Mouse (Mus musculus) CD8-positive naive resting alpha-beta T cell, adult 2 months (primary cell): ENCODE results near the gene Fank1.
A peak's percentile ranks its signal among the peaks of the same experiment; 100 is the strongest.

Experiments used
- DNase-seq, 2 experiments: peaks; one replicate each; pipeline ENCODE4 v3.0.0; 2022; ENCODE audit warnings: low read depth in 2 of 2, low spot score in 2 of 2

The Fank1 gene

DNA sequence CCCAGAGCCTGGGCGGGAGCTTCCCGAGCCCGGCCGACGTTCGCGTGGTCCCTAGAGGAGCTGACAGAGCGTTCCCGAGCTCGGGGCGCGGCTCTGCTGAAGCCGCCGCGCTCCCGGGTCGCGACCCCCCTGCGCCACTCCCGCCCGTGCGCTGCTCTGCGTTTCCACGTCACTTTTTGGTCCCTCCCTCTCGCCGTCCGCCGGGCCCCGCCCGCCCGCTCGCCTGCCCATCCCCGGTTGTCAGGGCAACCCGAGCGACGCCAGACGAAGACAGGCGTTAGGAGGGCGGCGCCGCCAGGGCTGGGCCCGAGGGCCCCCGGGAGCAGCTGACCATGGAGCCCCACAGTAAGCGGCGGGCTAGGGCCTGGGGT, at the start of gene Fank1:
TSS of gene Fank1 (plus strand) at position 236 of the 371 bp plus-strand sequence.
- peak; percentile 63 to 73 for DNase-seq

DNA sequence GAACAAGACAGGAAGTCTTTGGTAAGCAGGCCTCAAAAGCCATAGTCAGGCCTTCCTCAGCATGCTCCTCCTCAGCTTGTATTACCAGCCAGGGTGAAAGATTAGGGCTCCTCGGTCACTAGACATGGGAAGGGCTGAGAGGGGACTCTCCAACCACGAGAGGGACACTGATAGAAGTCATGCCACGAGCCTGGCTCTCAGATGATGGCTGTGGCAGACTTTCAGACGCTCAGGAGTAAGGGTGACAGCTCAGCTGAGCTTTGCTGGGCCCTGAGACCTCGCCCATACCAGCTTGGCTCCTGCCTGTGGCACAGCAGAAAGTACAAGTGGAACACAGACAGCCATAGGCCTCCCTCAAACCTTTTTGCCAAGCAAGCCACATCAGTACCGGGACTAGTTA, 49.6 kb upstream of the Fank1 start:
- DNase-seq = no peak

- DNase-seq = no peak
Observed at GRCm38 (mm10) chr7:133729351-133729750, 47.3 kb upstream of the Fank1 start.

GRCm38 (mm10) chr7:133730324-133731191, 46.1 kb upstream of the Fank1 start:
- DNase-seq = no peak

- no peak for DNase-seq
Observed at GRCm38 (mm10) chr7:133731971-133732645, 44.6 kb upstream of the Fank1 start.

DNA sequence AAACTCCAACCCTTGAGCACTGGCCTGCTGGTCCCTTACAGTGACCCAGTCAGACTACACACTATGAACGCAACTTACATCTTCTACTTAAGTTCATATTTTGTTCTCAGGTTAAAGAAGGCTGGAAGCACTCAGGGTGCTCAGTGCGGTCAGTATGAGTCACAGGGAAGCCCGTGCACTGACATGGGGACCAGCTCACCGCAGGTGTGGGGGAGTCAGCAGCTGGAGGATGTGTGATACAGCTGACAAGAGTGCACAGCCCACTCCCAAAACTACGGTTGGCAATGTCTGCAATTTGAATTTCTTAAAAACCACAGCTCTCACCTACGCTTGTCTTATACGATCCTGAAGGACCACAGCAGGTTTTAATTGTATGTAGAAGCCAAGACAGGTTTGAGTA, 36.1 kb upstream of the Fank1 start:
- no peak for DNase-seq

GRCm38 (mm10) chr7:133742530-133743325, 33.9 kb upstream of the Fank1 start:
- no peak for DNase-seq

GRCm38 (mm10) chr7:133743611-133744010, 33.0 kb upstream of the Fank1 start:
- no peak for DNase-seq

DNA sequence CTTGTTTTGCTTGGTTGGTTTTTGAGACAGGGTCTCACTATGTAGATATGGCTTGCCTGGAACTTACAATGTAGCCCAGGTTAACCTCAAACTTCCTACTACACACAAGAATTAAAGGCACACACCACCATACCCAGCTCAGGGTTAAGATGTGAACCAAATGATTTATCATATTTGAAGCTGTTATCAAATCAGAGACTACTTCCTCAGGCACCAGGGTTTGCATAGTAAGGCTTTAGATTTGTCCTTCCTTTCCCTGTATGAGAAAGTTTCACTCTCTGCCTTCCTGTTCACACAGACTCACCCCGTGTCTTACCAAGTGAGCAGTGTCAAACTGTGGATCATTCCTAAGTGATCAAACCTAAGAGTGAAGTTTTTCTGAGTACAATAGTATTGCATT, 32.5 kb upstream of the Fank1 start:
- DNase-seq = no peak

GRCm38 (mm10) chr7:133744701-133745100, 32.0 kb upstream of the Fank1 start:
- no peak for DNase-seq

- no peak for DNase-seq
Observed at GRCm38 (mm10) chr7:133747372-133747771, 29.3 kb upstream of the Fank1 start.

DNA sequence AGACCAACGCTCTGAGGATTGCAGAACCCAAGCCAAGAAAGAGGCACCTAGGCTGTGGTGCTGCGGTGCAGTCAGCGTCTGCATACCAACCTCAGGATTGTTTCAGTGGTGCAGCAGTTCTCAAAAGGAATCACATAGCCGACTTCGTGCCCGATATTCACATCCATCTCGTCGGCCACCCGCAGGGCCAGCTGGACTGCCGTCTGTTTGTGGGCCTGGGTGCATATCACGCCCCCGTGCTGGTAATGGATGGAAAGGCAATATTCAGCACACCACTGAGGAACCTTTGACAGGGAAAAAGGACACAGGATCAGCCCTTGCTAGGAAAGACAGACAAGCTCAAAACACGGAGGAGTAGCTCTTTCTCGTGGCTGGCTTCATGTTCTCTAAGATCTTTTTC, 27.9 kb upstream of the Fank1 start:
- DNase-seq = no peak

- DNase-seq = no peak
Observed at GRCm38 (mm10) chr7:133750666-133751065, 26.0 kb upstream of the Fank1 start.

- DNase-seq = no peak
Observed at GRCm38 (mm10) chr7:133751163-133751562, 25.5 kb upstream of the Fank1 start.

DNA sequence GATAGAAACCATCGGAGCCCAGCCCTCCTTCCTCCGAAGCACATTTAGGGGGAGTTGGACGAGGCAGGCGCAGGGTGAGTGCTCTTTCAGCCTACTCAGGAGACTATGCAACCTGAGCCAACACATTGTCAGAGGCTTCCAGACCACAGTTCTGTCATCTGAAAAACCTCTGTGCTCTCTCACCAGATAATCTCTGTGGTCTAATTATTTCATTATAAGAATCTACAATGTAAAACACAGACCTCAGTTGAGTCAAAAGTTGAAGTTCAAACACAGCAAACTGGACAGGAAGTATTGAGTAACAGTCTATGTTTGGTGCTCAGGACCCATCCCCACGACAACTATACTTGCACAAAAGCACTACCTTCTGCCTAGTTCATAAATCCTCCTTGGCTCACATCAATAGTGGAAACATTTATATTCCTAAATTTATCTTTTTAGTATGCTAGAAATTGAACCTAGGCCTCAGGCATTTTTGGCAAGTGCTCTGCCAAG, 18.7 kb upstream of the Fank1 start:
- no peak for DNase-seq

DNA sequence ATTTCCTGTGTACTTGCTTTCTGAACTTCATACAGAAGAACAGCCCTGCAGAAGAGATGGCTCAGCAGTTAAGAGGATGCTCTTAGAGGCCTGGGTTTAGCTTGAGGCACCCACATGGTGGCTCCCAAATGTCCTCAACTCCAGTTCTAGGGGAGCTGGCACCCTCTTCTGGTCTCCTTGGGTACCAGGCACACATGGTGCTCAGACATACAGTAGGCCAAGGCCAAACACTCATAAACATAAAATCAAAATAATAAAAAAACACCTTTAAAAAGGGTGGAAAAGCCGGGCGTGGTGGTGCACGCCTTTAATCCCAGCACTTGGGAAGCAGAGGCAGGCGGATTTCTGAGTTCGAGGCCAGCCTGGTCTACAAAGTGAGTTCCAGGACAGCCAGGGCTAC, 17.9 kb upstream of the Fank1 start:
- no peak for DNase-seq

DNA sequence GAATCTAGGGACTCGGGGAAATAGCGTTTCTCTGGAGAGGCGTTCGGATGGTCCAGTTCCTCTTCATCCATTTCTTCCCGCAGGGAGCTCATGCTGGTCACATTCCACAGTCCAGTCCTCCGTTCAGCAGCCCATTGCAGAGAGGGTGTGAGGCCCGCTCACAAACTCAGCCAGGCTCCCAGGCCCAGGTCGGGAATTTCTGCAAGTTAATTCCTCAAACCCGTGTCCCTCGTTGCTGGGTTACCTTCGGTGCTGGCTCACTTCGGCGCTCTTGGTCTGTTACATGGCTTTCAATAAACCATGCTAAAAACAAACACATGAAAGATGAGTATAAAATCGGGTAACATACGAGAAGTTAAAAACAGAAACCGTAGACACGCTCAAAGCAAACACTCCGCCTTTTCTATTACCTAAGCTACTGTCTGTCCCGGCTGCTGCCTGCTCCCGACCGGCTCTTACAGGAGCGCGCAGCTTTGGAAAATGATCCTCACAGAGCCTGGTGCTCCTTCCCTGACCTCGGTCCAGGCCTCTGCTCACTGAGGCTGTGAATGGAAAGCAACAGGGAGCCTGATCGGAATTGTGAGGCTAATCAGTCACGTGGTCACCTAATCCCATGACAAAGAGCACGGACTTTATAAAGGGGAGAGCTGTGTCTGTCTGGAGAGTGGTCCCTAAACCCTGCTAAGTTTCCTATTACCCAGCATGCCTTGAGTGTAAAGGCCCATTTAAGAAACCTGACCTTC, 16.9 kb upstream of the Fank1 start:
- DNase-seq = no peak

GRCm38 (mm10) chr7:133762696-133763095, 14.0 kb upstream of the Fank1 start:
- no peak for DNase-seq

DNA sequence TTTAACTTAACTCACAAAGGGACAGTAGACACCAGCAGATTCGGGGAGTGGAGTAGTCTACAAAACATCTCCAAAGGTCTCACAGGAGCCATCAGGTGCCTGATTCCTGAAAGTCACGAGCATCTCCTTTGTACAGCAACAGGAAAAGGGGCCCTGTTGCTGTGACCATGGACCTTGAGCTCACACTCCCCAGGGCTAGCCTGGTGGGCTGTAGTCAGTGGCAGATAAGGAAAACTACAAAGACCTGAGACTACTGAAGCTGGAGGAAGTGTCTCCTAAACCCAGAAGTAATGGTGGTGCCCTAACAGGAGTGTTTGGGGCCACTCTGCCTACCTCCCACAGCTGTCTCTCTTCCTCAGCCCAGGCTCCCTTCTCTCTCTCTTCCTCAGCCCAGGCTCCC, 12.2 kb upstream of the Fank1 start:
- DNase-seq = no peak

- no peak for DNase-seq
Observed at GRCm38 (mm10) chr7:133765240-133765848, 11.3 kb upstream of the Fank1 start.
